Mouse (Mus musculus) erythroblast, adult 5-6 weeks (primary cell): Measurements from ENCODE around the gene Gstm1. TPM values are rescaled to one million over a fixed set of nuclear protein-coding genes. Genes with fewer than 3 reads are reported as not detected.
"Not testable (repeated sequence)": the region's sequence is repeated elsewhere in the genome, so short reads cannot be mapped to it uniquely, and the experiment has no call there.

Experiments
- ATAC-seq: replicated peaks from 2 replicates; pipeline ENCODE4 v1.8.0; 2016; ENCODE audit warnings: moderate number of reproducible peaks, mild to moderate bottlenecking, moderate TSS enrichment, inconsistent platforms; ENCODE audit not compliant: poor library complexity, low FRiP score, severe bottlenecking
- total RNA-seq, 2 experiments: library from RNA; stranded (forward) in 1 of 2; stranded (reverse) in 1 of 2; fragments of 150-400 nt in 1 of 2; fragments of 200-764, 138-1000 nt in 1 of 2; gene quantifications; 2 replicates each; pipeline versions ENCODE4 v1.2.3 to v1.2.4; 2015 to 2017; ENCODE audit warnings: low replicate concordance in 2 of 2

The Gstm1 gene
- total RNA-seq (2015; ENCODE audit: low replicate concordance) (160 and 254 TPM in 2 replicates), total RNA-seq (2017; ENCODE audit: low replicate concordance) (49.2 and 74.5 TPM in 2 replicates)

GRCm38 (mm10) chr3:108017473-108018189, at the start of gene Gstm1:
Gene Gstm1, minus strand, starts transcription at chr3:108017973.
- no peak for ATAC-seq

- ATAC-seq, result no peak
Measured at GRCm38 (mm10) chr3:108067370-108067934, 49.7 kb upstream of the Gstm1 start.

- ATAC-seq, result no peak
Measured at GRCm38 (mm10) chr3:108065551-108065950, 47.8 kb upstream of the Gstm1 start.

- ATAC-seq, result no peak
Measured at GRCm38 (mm10) chr3:108064672-108065071, 46.9 kb upstream of the Gstm1 start.

GRCm38 (mm10) chr3:108062648-108063047, 44.9 kb upstream of the Gstm1 start:
- ATAC-seq, result no peak

GRCm38 (mm10) chr3:108061420-108061819, 43.6 kb upstream of the Gstm1 start:
- 0 out of 2 replicates have a peak, but pooled peaks have one; percentile 46 for ATAC-seq

- ATAC-seq, result no peak
Measured at GRCm38 (mm10) chr3:108050493-108050892, 32.7 kb upstream of the Gstm1 start.

- no peak for ATAC-seq
Measured at GRCm38 (mm10) chr3:108048306-108048705, 30.5 kb upstream of the Gstm1 start.

GRCm38 (mm10) chr3:108046944-108047655, 29.3 kb upstream of the Gstm1 start:
- no peak for ATAC-seq

GRCm38 (mm10) chr3:108044394-108045140, 26.8 kb upstream of the Gstm1 start, which contains the start of gene Gstm4:
Gene Gstm4, minus strand, starts transcription at chr3:108044894.
- ATAC-seq, result peak; percentile 76

GRCm38 (mm10) chr3:108033156-108033555, 15.4 kb upstream of the Gstm1 start:
- ATAC-seq, result no peak

- no peak for ATAC-seq
Measured at GRCm38 (mm10) chr3:108032113-108032512, 14.3 kb upstream of the Gstm1 start.

- ATAC-seq, result no peak
Measured at GRCm38 (mm10) chr3:108028641-108029365, 11.0 kb upstream of the Gstm1 start.

GRCm38 (mm10) chr3:108026597-108026996, 8.8 kb upstream of the Gstm1 start:
- no peak for ATAC-seq

GRCm38 (mm10) chr3:108026049-108026448, 8.3 kb upstream of the Gstm1 start:
- no peak for ATAC-seq

GRCm38 (mm10) chr3:108025318-108025717, 7.5 kb upstream of the Gstm1 start:
- no peak for ATAC-seq

- no peak for ATAC-seq
Measured at GRCm38 (mm10) chr3:108022650-108023049, 4.9 kb upstream of the Gstm1 start.

GRCm38 (mm10) chr3:108020351-108021022, 2.7 kb upstream of the Gstm1 start:
- not testable (repeated sequence) for ATAC-seq

GRCm38 (mm10) chr3:108019226-108019625, 1.5 kb upstream of the Gstm1 start:
- not testable (repeated sequence) for ATAC-seq
